Mouse (Mus musculus): Measurements from ENCODE around the gene Cyp2ab1. TPM values are rescaled to one million over a fixed set of nuclear protein-coding genes. Genes with fewer than 3 reads are reported as not detected.
"Not testable (repeated sequence)": the region's sequence is repeated elsewhere in the genome, so short reads cannot be mapped to it uniquely, and the experiment has no call there.

Cyp2ab1 gene
- polyA plus RNA-seq (2014; fragmentation: Nextera tagmentation; extraction: Ambion mirVana) = not detected in 2 replicates

DNA sequence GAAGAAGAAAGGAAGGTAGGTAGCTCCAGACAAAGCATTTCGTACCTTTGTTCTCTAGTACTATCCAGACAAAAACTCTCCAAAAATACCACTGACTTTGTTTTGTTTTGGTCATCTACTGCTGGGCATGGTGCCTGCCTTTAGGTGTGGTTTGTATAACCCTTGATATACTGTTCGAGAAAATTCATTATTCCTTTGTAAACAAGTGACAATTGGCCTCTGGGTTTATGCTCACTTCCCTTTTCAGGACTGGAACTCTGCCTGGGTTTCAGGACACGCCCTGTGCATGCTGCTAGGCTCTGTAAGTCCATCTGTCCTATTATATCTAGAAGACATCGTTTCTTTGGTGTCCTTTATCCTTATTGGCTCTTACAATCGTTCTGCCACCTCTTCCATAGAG, at the start of gene Cyp2ab1:
TSS of gene Cyp2ab1 (minus strand) at position 119 of the 400 bp plus-strand sequence.
- Histone ChIP-seq H3K9ac (ENCODE audit: low read depth, low read length) (no peak within 1 kb of the TSS), H3K9me3 (ENCODE audit: control insufficient read depth, low read length) (no peaks in the 10 kb centered on the region), H3K27ac (ENCODE audit: low read depth, low read length) (no peak within 1 kb of the TSS), H3K4me2 (replicated peaks; ENCODE audit: low read depth, low read length) (no peak within 1 kb of the TSS), H3K27me3 (ENCODE audit: control insufficient read depth, insufficient read depth, low read length) (no peaks in the 10 kb centered on the region), H3K4me1 (replicated peaks; ENCODE audit: control insufficient read depth, insufficient read depth, low read length) (no peaks in the 10 kb centered on the region), H3K4me3 (ENCODE audit: low read depth, low read length) (no peak within 1 kb of the TSS), H3K36me3 (ENCODE audit: control insufficient read depth, insufficient read depth, low read length) (no peaks in the 10 kb centered on the region)
- DNase-seq (ENCODE audit: low spot score) (no peak), ATAC-seq (ENCODE audit: low FRiP score) (no peak)
- WGBS = 78% methylated on average over 5 of the region's 5 CpGs

DNA sequence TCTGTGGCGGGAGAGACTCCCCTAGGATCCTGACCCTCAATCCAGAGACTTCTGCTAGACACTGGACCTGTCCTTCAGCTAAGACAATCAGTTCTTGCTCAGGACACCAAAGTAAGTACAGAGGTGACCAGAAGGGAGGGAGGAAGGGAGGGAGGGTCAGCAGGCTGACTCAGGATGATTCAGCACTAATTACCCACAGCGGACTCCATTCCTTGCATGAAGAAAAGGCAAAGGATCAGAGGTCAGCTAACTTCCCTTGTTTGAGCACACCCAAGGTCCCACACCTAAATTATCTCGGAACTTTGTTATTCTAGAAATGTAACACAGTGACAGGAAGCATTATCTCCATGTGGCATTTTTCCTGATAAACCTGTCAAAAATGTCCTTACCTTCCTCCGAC, 46.5 kb upstream of the Cyp2ab1 start:
- Histone ChIP-seq H3K9ac (ENCODE audit: low read depth, low read length) (no peak overlapping the region), H3K4me2 (replicated peaks; ENCODE audit: low read depth, low read length) (no peak overlapping the region), H3K4me1 (replicated peaks; ENCODE audit: control insufficient read depth, insufficient read depth, low read length) (no peaks in the 10 kb centered on the region), H3K9me3 (ENCODE audit: control insufficient read depth, low read length) (no peaks in the 10 kb centered on the region), H3K27ac (ENCODE audit: low read depth, low read length) (no peak overlapping the region), H3K4me3 (ENCODE audit: low read depth, low read length) (no peak overlapping the region), H3K27me3 (ENCODE audit: control insufficient read depth, insufficient read depth, low read length) (no peaks in the 10 kb centered on the region), H3K36me3 (ENCODE audit: control insufficient read depth, insufficient read depth, low read length) (no peaks in the 10 kb centered on the region; the same call in 1 of the 2 replicates)
- DNase-seq (ENCODE audit: low spot score) (no peak), ATAC-seq (ENCODE audit: low FRiP score) (no peak)
- 85% methylated on average over 4 of the region's 4 CpGs for WGBS

DNA sequence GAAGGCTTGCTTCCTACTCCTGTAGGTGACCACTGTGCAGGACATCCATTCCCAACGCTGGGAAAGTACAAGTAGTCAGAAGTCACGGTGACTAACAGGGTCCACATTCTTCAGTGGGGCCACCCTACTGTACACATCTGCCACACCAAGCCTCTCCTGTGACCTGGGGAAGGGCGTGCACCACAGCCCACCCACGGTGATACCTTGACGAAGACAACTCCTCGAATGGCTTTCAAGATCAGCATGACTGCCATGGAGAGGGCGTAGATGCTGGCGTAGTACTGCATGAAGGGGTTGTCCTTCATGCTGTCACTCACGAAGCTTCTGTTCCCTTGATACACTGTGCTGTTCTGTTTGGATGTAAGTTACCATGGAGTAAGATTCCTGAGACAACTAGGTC, 43.0 kb upstream of the Cyp2ab1 start:
- ATAC-seq (ENCODE audit: low FRiP score) (no peak), DNase-seq (ENCODE audit: low spot score) (no peak)
- no peak overlapping the region for H3K4me3 ChIP-seq (ENCODE audit: low read depth, low read length)
- H3K9ac ChIP-seq (ENCODE audit: low read depth, low read length) = no peak overlapping the region
- 98% methylated on average over 9 of the region's 9 CpGs for WGBS
- H3K4me2 ChIP-seq (replicated peaks; ENCODE audit: low read depth, low read length) = no peak overlapping the region
- no peaks in the 10 kb centered on the region for H3K27me3 ChIP-seq (ENCODE audit: control insufficient read depth, insufficient read depth, low read length)
- no peaks in the 10 kb centered on the region for H3K9me3 ChIP-seq (ENCODE audit: control insufficient read depth, low read length)
- no peaks in the 10 kb centered on the region for H3K4me1 ChIP-seq (replicated peaks; ENCODE audit: control insufficient read depth, insufficient read depth, low read length)
- peaks cover 4% of the 10 kb centered on the region; the same call in 1 of the 2 replicates for H3K36me3 ChIP-seq (ENCODE audit: control insufficient read depth, insufficient read depth, low read length)
- H3K27ac ChIP-seq (ENCODE audit: low read depth, low read length) = no peak overlapping the region

DNA sequence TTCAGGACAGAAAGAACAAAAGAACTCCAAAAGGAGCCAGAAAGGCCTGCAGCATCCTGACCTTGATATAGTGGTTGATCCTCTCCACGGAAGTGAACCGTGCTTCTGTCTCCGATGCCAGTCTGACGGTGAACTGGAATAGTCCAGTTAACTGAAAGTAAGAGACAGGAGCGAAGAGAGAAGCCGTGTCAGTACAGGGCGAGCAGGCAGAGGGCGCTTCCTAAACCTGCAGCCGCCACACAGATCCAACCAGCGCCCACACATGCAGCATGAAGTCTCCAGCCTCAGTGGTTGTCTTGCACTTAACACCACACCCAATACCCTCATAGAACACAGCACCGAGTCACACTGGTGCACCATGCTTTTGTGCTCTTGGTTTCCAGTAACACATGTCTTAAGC, 36.9 kb upstream of the Cyp2ab1 start:
- DNase-seq (ENCODE audit: low spot score) (no peak), ATAC-seq (ENCODE audit: low FRiP score) (no peak)
- Histone ChIP-seq H3K9me3 (ENCODE audit: control insufficient read depth, low read length) (no peaks in the 10 kb centered on the region), H3K36me3 (ENCODE audit: control insufficient read depth, insufficient read depth, low read length) (peaks cover 4% of the 10 kb centered on the region; the same call in 1 of the 2 replicates), H3K4me1 (replicated peaks; ENCODE audit: control insufficient read depth, insufficient read depth, low read length) (no peaks in the 10 kb centered on the region), H3K9ac (ENCODE audit: low read depth, low read length) (no peak overlapping the region), H3K4me3 (ENCODE audit: low read depth, low read length) (no peak overlapping the region), H3K4me2 (replicated peaks; ENCODE audit: low read depth, low read length) (no peak overlapping the region), H3K27me3 (ENCODE audit: control insufficient read depth, insufficient read depth, low read length) (no peaks in the 10 kb centered on the region), H3K27ac (ENCODE audit: low read depth, low read length) (no peak overlapping the region)
- WGBS = 87% methylated on average over 11 of the region's 11 CpGs

DNA sequence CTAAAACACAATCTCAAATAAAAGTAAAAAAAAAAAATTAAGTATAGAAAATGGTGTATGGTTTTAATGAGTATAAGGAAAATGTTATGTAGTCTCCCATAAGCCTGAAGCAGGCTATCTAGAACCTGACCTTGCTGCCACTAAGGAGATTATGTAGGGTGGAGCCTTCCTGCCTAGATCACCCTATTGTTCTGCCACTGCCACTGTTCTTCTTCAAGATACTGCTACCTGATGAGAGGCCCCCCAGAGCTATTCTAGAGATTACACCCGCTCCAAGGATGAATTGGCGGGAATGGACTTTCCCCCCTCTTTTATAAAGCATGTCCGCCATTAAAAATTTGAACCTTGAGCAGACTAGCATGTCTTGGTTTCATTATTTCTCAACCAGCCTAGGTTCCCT, 36.3 kb upstream of the Cyp2ab1 start:
- ATAC-seq (ENCODE audit: low FRiP score); H3K36me3 ChIP-seq (ENCODE audit: control insufficient read depth, insufficient read depth, low read length): not testable (repeated sequence)
- WGBS = 92% methylated on average over 3 of the region's 3 CpGs

DNA sequence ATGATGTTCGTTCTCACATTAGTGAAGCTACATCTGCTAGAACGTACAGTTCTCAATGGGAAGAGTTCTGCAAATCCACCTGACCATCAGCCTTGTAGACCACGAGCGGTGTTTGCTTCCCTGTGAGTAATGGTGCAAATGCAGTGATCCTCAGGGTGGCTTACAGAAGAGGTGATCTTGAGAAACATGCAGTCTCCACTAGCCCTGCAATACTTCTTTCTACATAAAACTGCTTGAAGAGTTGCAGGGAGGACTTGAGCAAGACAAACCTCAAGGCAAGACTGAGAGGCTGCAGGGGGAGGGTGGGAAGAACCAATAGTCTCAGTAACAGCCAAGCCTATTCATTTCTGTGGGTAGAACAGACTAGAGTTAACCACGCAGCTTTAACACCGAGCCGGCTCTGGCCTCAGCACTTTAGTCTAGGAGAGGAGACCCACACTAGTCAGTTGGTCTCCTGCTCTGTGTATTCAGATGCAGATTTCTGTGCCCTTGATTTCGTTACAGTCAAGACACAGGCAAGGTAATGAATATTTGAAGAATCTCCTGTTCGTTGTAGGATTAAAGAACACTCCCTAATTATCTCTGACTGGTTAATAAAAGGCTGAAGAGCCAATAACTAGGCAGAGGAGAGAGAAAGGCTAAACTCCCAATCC, 34.6 kb upstream of the Cyp2ab1 start:
- Histone ChIP-seq H3K27ac (ENCODE audit: low read depth, low read length) (no peak overlapping the region), H3K4me1 (replicated peaks; ENCODE audit: control insufficient read depth, insufficient read depth, low read length) (no peaks in the 10 kb centered on the region), H3K27me3 (ENCODE audit: control insufficient read depth, insufficient read depth, low read length) (no peaks in the 10 kb centered on the region), H3K4me3 (ENCODE audit: low read depth, low read length) (no peak overlapping the region), H3K9ac (ENCODE audit: low read depth, low read length) (no peak overlapping the region), H3K36me3 (ENCODE audit: control insufficient read depth, insufficient read depth, low read length) (no peaks in the 10 kb centered on the region; the same call in 1 of the 2 replicates), H3K9me3 (ENCODE audit: control insufficient read depth, low read length) (no peaks in the 10 kb centered on the region), H3K4me2 (replicated peaks; ENCODE audit: low read depth, low read length) (no peak overlapping the region)
- no peak for DNase-seq (ENCODE audit: low spot score)
- 84% methylated on average over 9 of the region's 9 CpGs for WGBS
- ATAC-seq (ENCODE audit: low FRiP score) = no peak

More for the DNA sequence above, 36.3 kb upstream of the Cyp2ab1 start:
- not testable (repeated sequence) for H3K4me2 ChIP-seq (replicated peaks; ENCODE audit: low read depth, low read length); H3K9ac ChIP-seq (ENCODE audit: low read depth, low read length); DNase-seq (ENCODE audit: low spot score); H3K27me3 ChIP-seq (ENCODE audit: control insufficient read depth, insufficient read depth, low read length); H3K9me3 ChIP-seq (ENCODE audit: control insufficient read depth, low read length); H3K4me1 ChIP-seq (replicated peaks; ENCODE audit: control insufficient read depth, insufficient read depth, low read length); H3K4me3 ChIP-seq (ENCODE audit: low read depth, low read length); H3K27ac ChIP-seq (ENCODE audit: low read depth, low read length)

DNA sequence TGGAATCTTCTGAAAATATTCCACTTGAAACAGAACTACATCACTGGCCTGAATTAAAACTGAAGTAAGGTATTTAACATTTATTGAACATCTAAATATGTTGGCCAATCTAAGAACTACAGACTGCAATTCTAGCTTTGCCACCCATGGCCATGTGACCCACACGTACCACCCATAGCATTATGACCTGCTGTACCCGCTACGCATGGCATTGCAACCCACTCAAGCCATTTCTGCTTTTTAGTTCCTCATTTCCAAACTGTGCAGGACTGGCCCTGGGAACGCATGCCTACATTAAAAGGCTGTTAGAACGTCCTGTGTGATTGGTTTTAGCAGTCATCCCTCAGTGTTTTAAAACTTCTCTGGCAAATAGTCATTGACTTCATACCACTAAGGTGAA, 32.6 kb upstream of the Cyp2ab1 start:
- H3K27ac ChIP-seq (ENCODE audit: low read depth, low read length) = no peak overlapping the region
- H3K9me3 ChIP-seq (ENCODE audit: control insufficient read depth, low read length) = no peaks in the 10 kb centered on the region
- WGBS = 96% methylated on average over 5 of the region's 5 CpGs
- H3K27me3 ChIP-seq (ENCODE audit: control insufficient read depth, insufficient read depth, low read length) = no peaks in the 10 kb centered on the region
- no peak overlapping the region for H3K9ac ChIP-seq (ENCODE audit: low read depth, low read length)
- H3K36me3 ChIP-seq (ENCODE audit: control insufficient read depth, insufficient read depth, low read length) = no peaks in the 10 kb centered on the region; the same call in 1 of the 2 replicates
- ATAC-seq (ENCODE audit: low FRiP score) (no peak), DNase-seq (ENCODE audit: low spot score) (no peak)
- H3K4me1 ChIP-seq (replicated peaks; ENCODE audit: control insufficient read depth, insufficient read depth, low read length) = no peaks in the 10 kb centered on the region
- H3K4me3 ChIP-seq (ENCODE audit: low read depth, low read length) = no peak overlapping the region
- no peak overlapping the region for H3K4me2 ChIP-seq (replicated peaks; ENCODE audit: low read depth, low read length)

DNA sequence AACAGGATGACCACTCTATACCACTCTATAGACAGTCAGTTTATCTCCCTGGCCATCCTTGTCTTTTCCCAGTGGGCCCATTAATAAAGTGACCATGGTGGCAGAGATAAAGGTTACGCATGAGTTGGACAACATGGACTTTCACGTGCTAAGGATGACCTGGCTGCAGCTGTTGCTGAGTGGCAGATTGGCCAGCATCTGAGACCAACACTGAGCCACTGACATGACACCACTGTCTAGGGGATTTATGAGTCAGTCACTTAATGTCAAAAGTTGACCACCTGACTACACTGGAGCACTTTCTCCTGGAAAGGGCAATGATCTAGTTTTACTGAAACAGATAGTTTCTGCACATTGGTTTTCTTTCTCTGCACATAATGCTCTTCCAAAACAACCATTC, 29.6 kb upstream of the Cyp2ab1 start:
- ATAC-seq (ENCODE audit: low FRiP score) = no peak
- peaks cover 3% of the 10 kb centered on the region; the same call in 1 of the 2 replicates for H3K36me3 ChIP-seq (ENCODE audit: control insufficient read depth, insufficient read depth, low read length)
- WGBS = 89% methylated on average over 2 of the region's 2 CpGs

DNA sequence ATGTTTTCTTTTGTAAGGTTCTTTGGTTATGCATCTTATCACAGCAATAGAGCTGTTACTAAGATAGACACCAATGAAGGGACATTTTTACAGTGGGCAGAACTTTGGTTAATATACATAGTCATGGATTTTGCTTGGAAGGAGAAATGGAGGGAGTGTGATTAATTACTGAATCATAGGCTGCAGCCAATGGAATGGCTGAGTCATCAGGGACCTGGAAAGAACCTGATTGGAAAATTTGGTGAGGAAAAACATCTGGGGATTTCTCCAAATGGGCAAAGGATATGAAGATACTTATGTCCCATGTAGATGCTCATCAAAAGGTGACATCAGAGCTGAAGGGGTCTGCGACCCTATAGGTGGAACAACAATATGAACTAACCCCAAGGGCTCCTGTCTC, 28.8 kb upstream of the Cyp2ab1 start:
- DNase-seq (ENCODE audit: low spot score) = no peak
- Histone ChIP-seq H3K27me3 (ENCODE audit: control insufficient read depth, insufficient read depth, low read length) (no peaks in the 10 kb centered on the region), H3K9ac (ENCODE audit: low read depth, low read length) (no peak overlapping the region), H3K36me3 (ENCODE audit: control insufficient read depth, insufficient read depth, low read length) (0 out of 2 replicates have a peak, but pooled peaks cover 3% of the 10 kb centered on the region), H3K4me3 (ENCODE audit: low read depth, low read length) (no peak overlapping the region), H3K27ac (ENCODE audit: low read depth, low read length) (no peak overlapping the region), H3K4me2 (replicated peaks; ENCODE audit: low read depth, low read length) (no peak overlapping the region), H3K4me1 (replicated peaks; ENCODE audit: control insufficient read depth, insufficient read depth, low read length) (no peaks in the 10 kb centered on the region), H3K9me3 (ENCODE audit: control insufficient read depth, low read length) (no peaks in the 10 kb centered on the region)
- WGBS = 100% methylated on average over 1 of the region's 1 CpGs
- no peak for ATAC-seq (ENCODE audit: low FRiP score)

More for the DNA sequence above, 29.6 kb upstream of the Cyp2ab1 start:
- Histone ChIP-seq H3K9ac (ENCODE audit: low read depth, low read length) (no peak overlapping the region), H3K9me3 (ENCODE audit: control insufficient read depth, low read length) (no peaks in the 10 kb centered on the region), H3K27ac (ENCODE audit: low read depth, low read length) (no peak overlapping the region), H3K4me3 (ENCODE audit: low read depth, low read length) (no peak overlapping the region), H3K27me3 (ENCODE audit: control insufficient read depth, insufficient read depth, low read length) (no peaks in the 10 kb centered on the region), H3K4me2 (replicated peaks; ENCODE audit: low read depth, low read length) (no peak overlapping the region), H3K4me1 (replicated peaks; ENCODE audit: control insufficient read depth, insufficient read depth, low read length) (no peaks in the 10 kb centered on the region)
- no peak for DNase-seq (ENCODE audit: low spot score)
